In genomic region chr11:77743966-77744365, GRCm38 (mm10) we compare ENCODE assay signal across 9 mouse cellular contexts. TPM values are rescaled to one million over a fixed set of nuclear protein-coding genes. Genes with fewer than 3 reads are reported as not detected.
A peak's percentile ranks its signal among the peaks of the same experiment; 100 is the strongest.
DNase-seq lines count a peak whose midpoint lies in the region; ATAC-seq and TF ChIP-seq lines count a peak whose summit lies in the region.
"Had no signal": no experiment of that assay in that cellular context is flagged by ENCODE, and none has a peak within 500 bp of the region (broad histone marks: within the 10 kb centered on the region; RNA-seq: fewer than 3 reads in every experiment).

No protein-coding gene starts in this region.

- TF ChIP-seq POLR2A in small intestine, adult 2 months (IDR thresholded peaks at IDR 0.05; ENCODE audit: low read depth, low read length) = no peak

- DNase-seq in gastrocnemius, postnatal 10 days = peak; percentile 20
- no peak for DNase-seq in gastrocnemius, postnatal 36 days
- DNase-seq in urinary bladder, postnatal 14 days (ENCODE audit: low spot score) = peak; percentile 35
- DNase-seq in urinary bladder, postnatal 4 days (ENCODE audit: low spot score in 2 of 2) = no peak
- peak; percentile 37 for DNase-seq in induced T-regulatory cell, adult 2 months (ENCODE audit: low read depth)
- no peak for DNase-seq in forebrain, embryonic 11.5 days (ENCODE audit: low spot score)
- no peak for DNase-seq in layer of hippocampus, adult 18-20 months (ENCODE audit: low spot score in 2 of 2)

- H3K27ac ChIP-seq in small intestine, adult 2 months (ENCODE audit: insufficient read depth, low read depth, low read length) = no peak overlapping the region
- H3K27ac ChIP-seq in forebrain, embryonic 11.5 days (ENCODE audit: low read depth, low read length) = no peak overlapping the region
- H3K27ac ChIP-seq: heart, embryonic 13.5 days had no signal

- WGBS in small intestine, adult 2 months = 13% methylated on average over 6 of the region's 6 CpGs
- 38% methylated on average over 6 of the region's 6 CpGs for WGBS in forebrain, embryonic 11.5 days

- intact Hi-C loops in gastrocnemius, postnatal 36 days (cut with DNase I) = no loop called here

- no peaks in the 10 kb centered on the region for H3K4me1 ChIP-seq in small intestine, adult 2 months (ENCODE audit: control insufficient read depth, insufficient read depth, insufficient read length, low read length)
- no peaks in the 10 kb centered on the region for H3K4me1 ChIP-seq in forebrain, embryonic 11.5 days (replicated peaks; ENCODE audit: control insufficient read depth, insufficient read depth, low read length)
- H3K4me1 ChIP-seq: heart, embryonic 13.5 days had no signal

- no peak overlapping the region for H3K4me3 ChIP-seq in small intestine, adult 2 months (ENCODE audit: low read depth, low read length)
- H3K4me3 ChIP-seq in forebrain, embryonic 11.5 days (ENCODE audit: low read depth, low read length) = no peak overlapping the region
- H3K4me3 ChIP-seq: heart, embryonic 13.5 days had no signal

- H3K4me2 ChIP-seq in forebrain, embryonic 11.5 days (ENCODE audit: low read depth, low read length, severe bottlenecking) = no peak overlapping the region
- H3K4me2 ChIP-seq: heart, embryonic 13.5 days had no signal

- H3K9ac ChIP-seq in forebrain, embryonic 11.5 days (ENCODE audit: low read length) = no peak overlapping the region
- H3K9ac ChIP-seq: heart, embryonic 13.5 days had no signal

- TF ChIP-seq CTCF in small intestine, adult 2 months (IDR thresholded peaks at IDR 0.05; ENCODE audit: extremely low read depth, insufficient read length, insufficient replicate concordance, low read depth, low read length) = peak; percentile 51; the same call in 1 of the 2 replicates

- no peaks in the 10 kb centered on the region for H3K9me3 ChIP-seq in forebrain, embryonic 11.5 days (ENCODE audit: control insufficient read depth, low read length)
- H3K9me3 ChIP-seq: heart, embryonic 13.5 days had no signal

- H3K36me3 ChIP-seq in small intestine, adult 2 months (ENCODE audit: control insufficient read depth, insufficient read depth, low read length) = no peaks in the 10 kb centered on the region
- no peaks in the 10 kb centered on the region for H3K36me3 ChIP-seq in forebrain, embryonic 11.5 days (ENCODE audit: control insufficient read depth, insufficient read depth, low read length)
- H3K36me3 ChIP-seq: heart, embryonic 13.5 days had no signal

- no peak for ATAC-seq in forebrain, embryonic 11.5 days (replicated peaks; ENCODE audit: low FRiP score)

- no peaks in the 10 kb centered on the region for H3K27me3 ChIP-seq in small intestine, adult 2 months (ENCODE audit: control insufficient read depth, insufficient read depth, low read length)
- no peaks in the 10 kb centered on the region for H3K27me3 ChIP-seq in forebrain, embryonic 11.5 days (ENCODE audit: control insufficient read depth, insufficient read depth, low read length)
- H3K27me3 ChIP-seq: heart, embryonic 13.5 days had no signal

RNA-seq across cellular contexts. Expression of gene Cryba1, which starts 18.9 kb away (rescaled TPM):
- total RNA-seq in gastrocnemius, postnatal 10 days (2021) = not detected
- not detected for total RNA-seq in gastrocnemius, postnatal 36 days (2021)
- not detected in 2 replicates for polyA plus RNA-seq in small intestine, adult 2 months (2012; rRNA removed)
- 0.61 and 1.6 TPM in 2 replicates for polyA plus RNA-seq in forebrain, embryonic 11.5 days (2014; fragmentation: Nextera tagmentation; extraction: Ambion mirVana)
- total RNA-seq in layer of hippocampus, adult 18-20 months (2021) = not detected

RNA-seq across cellular contexts. Expression of gene Myo18a, which starts 19.1 kb away (rescaled TPM):
- total RNA-seq in gastrocnemius, postnatal 10 days (2021) = 100 to 1,000 TPM; 300 to 302 TPM
- 100 to 1,000 TPM; 331 to 334 TPM for total RNA-seq in gastrocnemius, postnatal 36 days (2021)
- 66.4 and 149 TPM in 2 replicates for polyA plus RNA-seq in small intestine, adult 2 months (2012; rRNA removed)
- 28.4 and 31.4 TPM in 2 replicates for polyA plus RNA-seq in forebrain, embryonic 11.5 days (2014; fragmentation: Nextera tagmentation; extraction: Ambion mirVana)
- total RNA-seq in layer of hippocampus, adult 18-20 months (2021) = 100 to 1,000 TPM; 130 to 137 TPM

RNA-seq across cellular contexts. Expression of gene Gm10277, which starts 43.6 kb away (rescaled TPM):
- not detected for total RNA-seq in gastrocnemius, postnatal 10 days (2021)
- total RNA-seq in gastrocnemius, postnatal 36 days (2021) = not detected
- not detected in 2 replicates for polyA plus RNA-seq in small intestine, adult 2 months (2012; rRNA removed)
- polyA plus RNA-seq in forebrain, embryonic 11.5 days (2014; fragmentation: Nextera tagmentation; extraction: Ambion mirVana) = 1.4 and 1.6 TPM in 2 replicates
- not detected for total RNA-seq in layer of hippocampus, adult 18-20 months (2021)

RNA-seq across cellular contexts. Expression of gene Nufip2, which starts 58.0 kb away (rescaled TPM):
- total RNA-seq in gastrocnemius, postnatal 10 days (2021) = 10 to 100 TPM; 43.0 to 57.7 TPM
- 10 to 100 TPM; 31.2 to 35.4 TPM for total RNA-seq in gastrocnemius, postnatal 36 days (2021)
- polyA plus RNA-seq in small intestine, adult 2 months (2012; rRNA removed) = 5.4 and 11.8 TPM in 2 replicates
- 4.6 and 5.7 TPM in 2 replicates for polyA plus RNA-seq in forebrain, embryonic 11.5 days (2014; fragmentation: Nextera tagmentation; extraction: Ambion mirVana)
- total RNA-seq in layer of hippocampus, adult 18-20 months (2021) = 10 to 100 TPM; 75.3 to 76.1 TPM

Comparison
In these comparisons a context has a peak if more than half of its experiments do, and no peak if none do; other contexts are left out.
1. DNase-seq: peak in gastrocnemius, postnatal 10 days (single experiment), urinary bladder, postnatal 14 days (single experiment) and induced T-regulatory cell, adult 2 months (single experiment); none in gastrocnemius, postnatal 36 days (0 of 2), urinary bladder, postnatal 4 days (0 of 2), forebrain, embryonic 11.5 days (single experiment) and layer of hippocampus, adult 18-20 months (0 of 2).